Mouse (Mus musculus) left cerebral cortex, postnatal 10 days (tissue): Measurements from ENCODE around the gene Rpl9-ps6. TPM values are rescaled to one million over a fixed set of nuclear protein-coding genes. Genes with fewer than 3 reads are reported as not detected.

Experiments
- DNase-seq, 2 experiments: peaks; one replicate each; pipeline ENCODE4 v3.0.0; 2021 to 2022; ENCODE audit warnings: low spot score in 2 of 2, mixed read lengths in 1 of 2; ENCODE audit errors: extremely low spot score in 1 of 2
- intact Hi-C: fragments of 180-260 bp; cut with DNase I; formaldehyde crosslinking; loops from one replicate; pipeline ENCODE4 v1.15.1; 2025
- total RNA-seq, 2 experiments: library from RNA; stranded (reverse); gene quantifications; 2 replicates each; pipeline ENCODE4 v1.2.3; 2021

The Rpl9-ps6 gene
- total RNA-seq, 2 experiments from 2014 or later = 24.1 to 32.5 TPM

DNA sequence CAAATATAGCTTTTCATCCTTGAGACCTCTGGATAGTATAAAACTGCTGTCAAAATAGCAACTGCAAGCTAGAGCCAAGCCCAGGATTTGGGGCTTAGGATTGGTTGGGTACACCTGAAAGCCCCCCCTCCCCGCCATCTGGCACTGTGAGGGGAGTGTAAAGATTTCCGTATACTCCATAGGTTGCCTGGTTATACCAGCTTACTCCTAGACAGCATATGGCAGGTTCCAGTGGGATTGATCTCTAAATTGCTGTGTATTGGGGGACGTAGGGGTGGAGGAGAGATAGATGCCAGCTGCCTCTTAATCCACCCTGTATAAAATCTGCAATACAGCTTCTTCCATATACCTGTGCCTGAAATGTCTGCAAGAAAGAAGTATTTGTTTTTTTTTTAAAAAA, 41.7 kb downstream of the Rpl9-ps6 start:
- intact Hi-C loops = no loop called here
- no peak for DNase-seq

DNA sequence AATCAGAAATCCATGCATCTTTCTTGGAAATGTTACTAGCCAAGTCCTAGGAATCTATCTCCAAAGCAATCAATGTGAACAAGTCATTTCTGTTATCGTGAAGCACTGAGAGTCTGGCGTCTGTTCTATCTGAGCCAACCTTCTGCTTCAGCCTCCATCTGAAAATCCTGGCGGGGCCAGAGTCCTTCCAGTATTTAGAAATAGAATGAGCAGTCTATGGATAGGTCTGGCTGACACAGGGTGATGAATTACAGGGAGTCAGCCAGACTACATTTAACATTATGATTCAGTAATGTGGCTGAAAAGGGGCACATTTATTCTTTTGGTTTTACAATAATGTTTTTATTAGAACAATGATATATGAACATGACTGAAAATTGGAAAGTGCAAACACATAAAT, 47.3 kb downstream of the Rpl9-ps6 start:
- intact Hi-C loops = no loop called here
- DNase-seq = peak in 1 of 2 experiments; percentile 33

DNA sequence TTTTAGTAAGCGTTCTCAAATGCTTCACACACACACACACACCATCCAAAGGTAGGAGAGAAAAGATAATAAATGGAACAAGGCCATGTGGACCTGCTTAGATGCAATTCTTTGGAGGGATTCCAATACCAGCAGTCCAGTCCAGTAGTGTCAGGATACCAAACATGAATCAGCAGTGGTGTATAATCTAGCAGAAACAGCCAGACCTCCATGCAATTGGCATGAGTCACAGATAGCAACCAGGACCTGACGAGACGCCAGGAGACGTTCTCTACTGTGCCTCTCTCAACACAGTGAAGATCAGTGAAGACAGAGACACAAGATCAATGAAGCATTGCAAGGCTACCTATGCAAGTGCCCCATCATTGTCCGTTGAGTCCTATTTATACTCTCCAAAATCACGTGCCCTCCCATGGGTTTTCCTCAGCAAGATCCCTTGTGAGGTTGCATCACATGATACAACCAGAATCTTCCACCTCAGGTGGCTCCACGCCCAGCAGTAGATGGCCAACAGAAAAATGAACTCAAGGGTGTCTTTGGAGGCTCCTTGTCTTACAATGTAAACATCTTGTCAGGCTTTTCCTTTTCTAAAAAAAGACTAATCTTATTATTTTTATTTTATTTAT, 49.6 kb downstream of the Rpl9-ps6 start:
- DNase-seq = no peak
- intact Hi-C loops = no loop called here

Other genes with a start within 250 kb of the Rpl9-ps6 start
- 10 to 100 TPM; 30.5 to 37.3 TPM for gene Sgms1, start 76.9 kb downstream of the Rpl9-ps6 start, total RNA-seq
- 10 to 100 TPM; 66.1 to 71.3 TPM for gene Minpp1, start 19.2 kb upstream of the Rpl9-ps6 start, total RNA-seq
- gene Papss2, start 129.2 kb upstream of the Rpl9-ps6 start, total RNA-seq = 1 to 10 TPM; 4.5 to 4.9 TPM